8 mouse cellular contexts compared by ENCODE assay signal in genomic region chr12:57534517-57534878, GRCm38 (mm10). TPM values are rescaled to one million over a fixed set of nuclear protein-coding genes. Genes with fewer than 3 reads are reported as not detected.
DNase-seq lines count a peak whose midpoint lies in the region; ATAC-seq lines count a peak whose summit lies in the region.
"Had no signal": no experiment of that assay in that cellular context is flagged by ENCODE, and none has a peak within 500 bp of the region (broad histone marks: within the 10 kb centered on the region; RNA-seq: fewer than 3 reads in every experiment).

No protein-coding gene starts in this region.

- peak overlapping the region; percentile 44; the same call in 1 of the 2 replicates for H3K9ac ChIP-seq in midbrain, embryonic 11.5 days (ENCODE audit: low read length)
- H3K9ac ChIP-seq in midbrain, embryonic 16.5 days (ENCODE audit: low read depth, low read length): no peak overlapping the region
- no peak overlapping the region for H3K9ac ChIP-seq in hindbrain, embryonic 13.5 days
- no peak overlapping the region for H3K9ac ChIP-seq in liver, embryonic 15.5 days
- H3K9ac ChIP-seq in stomach, embryonic 16.5 days (ENCODE audit: low read length): peak overlapping the region; percentile 50; the same call in 1 of the 2 replicates

- DNase-seq in midbrain, embryonic 11.5 days (ENCODE audit: low spot score, missing footprints): peak; percentile 90
- no peak for DNase-seq in frontal cortex, adult 2 months (ENCODE audit: extremely low spot score in 1 of 2, low spot score in 1 of 2)

- no peaks in the 10 kb centered on the region for H3K36me3 ChIP-seq in midbrain, embryonic 11.5 days (ENCODE audit: control insufficient read depth, insufficient read depth, low read length)
- no peaks in the 10 kb centered on the region for H3K36me3 ChIP-seq in midbrain, embryonic 16.5 days (ENCODE audit: control insufficient read depth, insufficient read depth, low read length)
- no peaks in the 10 kb centered on the region for H3K36me3 ChIP-seq in hindbrain, embryonic 13.5 days
- H3K36me3 ChIP-seq in liver, embryonic 15.5 days (replicated peaks): no peaks in the 10 kb centered on the region
- H3K36me3 ChIP-seq in stomach, embryonic 16.5 days (ENCODE audit: control insufficient read depth, insufficient read depth, low read length): no peaks in the 10 kb centered on the region

- H3K4me2 ChIP-seq in midbrain, embryonic 11.5 days: peak overlapping the region; percentile 53
- H3K4me2 ChIP-seq in midbrain, embryonic 16.5 days (ENCODE audit: low read length): no peak overlapping the region
- H3K4me2 ChIP-seq in hindbrain, embryonic 13.5 days: 0 out of 2 replicates have a peak overlapping the region, but pooled peaks have one; percentile 21
- peak overlapping the region; percentile 41 for H3K4me2 ChIP-seq in liver, embryonic 15.5 days
- peak overlapping the region; percentile 53 for H3K4me2 ChIP-seq in stomach, embryonic 16.5 days (ENCODE audit: low read depth, low read length)

- ATAC-seq in midbrain, embryonic 11.5 days (ENCODE audit: low FRiP score): no peak
- ATAC-seq in midbrain, embryonic 16.5 days: no peak
- ATAC-seq in hindbrain, embryonic 13.5 days (ENCODE audit: low FRiP score): peak; percentile 51
- no peak for ATAC-seq in liver, embryonic 15.5 days (ENCODE audit: insufficient read depth)
- no peak for ATAC-seq in stomach, embryonic 16.5 days (ENCODE audit: insufficient read depth, low FRiP score)
- no peak for ATAC-seq in megakaryocyte-erythroid progenitor cell, adult 5-6 weeks (replicated peaks; ENCODE audit: low FRiP score, low TSS enrichment, poor library complexity, severe bottlenecking)
- ATAC-seq: Patski had no signal

- H3K9me3 ChIP-seq in midbrain, embryonic 11.5 days (ENCODE audit: control insufficient read depth, low read length): no peaks in the 10 kb centered on the region
- no peaks in the 10 kb centered on the region for H3K9me3 ChIP-seq in midbrain, embryonic 16.5 days (replicated peaks; ENCODE audit: control insufficient read depth, low read length, poor library complexity, severe bottlenecking)
- H3K9me3 ChIP-seq in hindbrain, embryonic 13.5 days: no peaks in the 10 kb centered on the region
- no peaks in the 10 kb centered on the region for H3K9me3 ChIP-seq in liver, embryonic 15.5 days (replicated peaks)
- H3K9me3 ChIP-seq in stomach, embryonic 16.5 days (replicated peaks; ENCODE audit: control insufficient read depth, low read length): no peaks in the 10 kb centered on the region

- H3K27ac ChIP-seq in midbrain, embryonic 11.5 days (ENCODE audit: low read depth, low read length): peak overlapping the region; percentile 84
- no peak overlapping the region for H3K27ac ChIP-seq in midbrain, embryonic 16.5 days (ENCODE audit: low read length)
- H3K27ac ChIP-seq in hindbrain, embryonic 13.5 days: no peak overlapping the region
- no peak overlapping the region for H3K27ac ChIP-seq in liver, embryonic 15.5 days (replicated peaks)
- H3K27ac ChIP-seq in stomach, embryonic 16.5 days (ENCODE audit: low read length): peak overlapping the region; percentile 95

- peak overlapping the region; percentile 27 for H3K4me3 ChIP-seq in midbrain, embryonic 11.5 days (ENCODE audit: low read depth, low read length)
- no peak overlapping the region for H3K4me3 ChIP-seq in midbrain, embryonic 16.5 days (ENCODE audit: low read depth, low read length)
- H3K4me3 ChIP-seq in hindbrain, embryonic 13.5 days: no peak overlapping the region
- 0 out of 2 replicates have a peak overlapping the region, but pooled peaks have one; percentile 7 for H3K4me3 ChIP-seq in liver, embryonic 15.5 days (replicated peaks)
- H3K4me3 ChIP-seq in stomach, embryonic 16.5 days (replicated peaks; ENCODE audit: low read length): no peak overlapping the region; the same call in 1 of the 2 replicates

- peaks cover 63% of the 10 kb centered on the region for H3K27me3 ChIP-seq in midbrain, embryonic 11.5 days (ENCODE audit: control insufficient read depth, insufficient read depth, low read length)
- H3K27me3 ChIP-seq in midbrain, embryonic 16.5 days (ENCODE audit: control insufficient read depth, insufficient read depth, low read depth, low read length): peaks cover 60% of the 10 kb centered on the region
- H3K27me3 ChIP-seq in hindbrain, embryonic 13.5 days: peaks cover 94% of the 10 kb centered on the region
- peaks cover 80% of the 10 kb centered on the region for H3K27me3 ChIP-seq in liver, embryonic 15.5 days
- H3K27me3 ChIP-seq in stomach, embryonic 16.5 days (ENCODE audit: control insufficient read depth, insufficient read depth, low read length): peaks cover 50% of the 10 kb centered on the region

- under 1% methylated on average over 6 of the region's 6 CpGs for WGBS in midbrain, embryonic 11.5 days
- WGBS in midbrain, embryonic 16.5 days: 2% methylated on average over 5 of the region's 6 CpGs
- 3% methylated on average over 5 of the region's 6 CpGs for WGBS in hindbrain, embryonic 13.5 days
- WGBS in liver, embryonic 15.5 days (ENCODE audit: insufficient replicate concordance): 5% methylated on average over 6 of the region's 6 CpGs
- WGBS in stomach, embryonic 16.5 days: 5% methylated on average over 4 of the region's 6 CpGs

- peaks cover 30% of the 10 kb centered on the region for H3K4me1 ChIP-seq in midbrain, embryonic 11.5 days (ENCODE audit: control insufficient read depth, insufficient read depth, low read length)
- peaks cover 10% of the 10 kb centered on the region for H3K4me1 ChIP-seq in midbrain, embryonic 16.5 days (ENCODE audit: control insufficient read depth, insufficient read depth, low read length)
- H3K4me1 ChIP-seq in hindbrain, embryonic 13.5 days (replicated peaks): peaks cover 16% of the 10 kb centered on the region
- H3K4me1 ChIP-seq in liver, embryonic 15.5 days (replicated peaks): peaks cover 3% of the 10 kb centered on the region
- peaks cover 4% of the 10 kb centered on the region for H3K4me1 ChIP-seq in stomach, embryonic 16.5 days (ENCODE audit: control insufficient read depth, insufficient read depth, low read length)

RNA-seq across cellular contexts. Expression of gene Foxa1, which starts 12.2 kb away (rescaled TPM):
- 6.8 and 10.5 TPM in 2 replicates for polyA plus RNA-seq in midbrain, embryonic 11.5 days (2014; fragmentation: Nextera tagmentation; extraction: Ambion mirVana)
- 1.1 and 1.8 TPM in 2 replicates for polyA plus RNA-seq in midbrain, embryonic 16.5 days (2015; fragmentation: Nextera tagmentation; extraction: Ambion mirVana)
- 0.43 and 1.1 TPM in 2 replicates for polyA plus RNA-seq in hindbrain, embryonic 13.5 days (2015; fragmentation: Nextera tagmentation; extraction: Ambion mirVana)
- 1.2 and 1.5 TPM in 2 replicates for polyA plus RNA-seq in liver, embryonic 15.5 days (2015; fragmentation: Nextera tagmentation; extraction: Ambion mirVana)
- polyA plus RNA-seq in stomach, embryonic 16.5 days (2015; fragmentation: Nextera tagmentation; extraction: Ambion mirVana): 9.8 and 10.0 TPM in 2 replicates
- not detected in 2 replicates for total RNA-seq in megakaryocyte-erythroid progenitor cell, adult 5-6 weeks (2014; fragmentation: Nextera tagmentation)
- not detected in 2 replicates for total RNA-seq in megakaryocyte-erythroid progenitor cell, adult 5-6 weeks (2017)
- not detected in 2 replicates for polyA plus RNA-seq in frontal cortex, adult 2 months (2012; rRNA removed)

RNA-seq across cellular contexts. Expression of gene Ttc6, which starts 29.4 kb away (rescaled TPM):
- polyA plus RNA-seq in midbrain, embryonic 11.5 days (2014; fragmentation: Nextera tagmentation; extraction: Ambion mirVana): 2.6 and 2.9 TPM in 2 replicates
- 1.1 and 1.3 TPM in 2 replicates for polyA plus RNA-seq in midbrain, embryonic 16.5 days (2015; fragmentation: Nextera tagmentation; extraction: Ambion mirVana)
- polyA plus RNA-seq in hindbrain, embryonic 13.5 days (2015; fragmentation: Nextera tagmentation; extraction: Ambion mirVana): 0.75 and 1.2 TPM in 2 replicates
- polyA plus RNA-seq in liver, embryonic 15.5 days (2015; fragmentation: Nextera tagmentation; extraction: Ambion mirVana): 0.03 and 0.05 TPM in 2 replicates
- 2.8 and 3.5 TPM in 2 replicates for polyA plus RNA-seq in stomach, embryonic 16.5 days (2015; fragmentation: Nextera tagmentation; extraction: Ambion mirVana)
- not detected in 2 replicates for total RNA-seq in megakaryocyte-erythroid progenitor cell, adult 5-6 weeks (2014; fragmentation: Nextera tagmentation)
- total RNA-seq in megakaryocyte-erythroid progenitor cell, adult 5-6 weeks (2017): not detected in 2 replicates
- polyA plus RNA-seq in frontal cortex, adult 2 months (2012; rRNA removed): 0.02 and 0.06 TPM in 2 replicates

Comparison
In these comparisons a context has a peak if more than half of its experiments do, and no peak if none do; other contexts are left out.
1. H3K27ac ChIP-seq: peak in midbrain, embryonic 11.5 days (single experiment) and stomach, embryonic 16.5 days (single experiment); none in midbrain, embryonic 16.5 days (single experiment), hindbrain, embryonic 13.5 days (single experiment) and liver, embryonic 15.5 days (single experiment).
2. H3K4me3 ChIP-seq: peak in midbrain, embryonic 11.5 days (single experiment) and liver, embryonic 15.5 days (single experiment); none in midbrain, embryonic 16.5 days (single experiment), hindbrain, embryonic 13.5 days (single experiment) and stomach, embryonic 16.5 days (single experiment).
3. H3K9ac ChIP-seq: peak in midbrain, embryonic 11.5 days (single experiment) and stomach, embryonic 16.5 days (single experiment); none in midbrain, embryonic 16.5 days (single experiment), hindbrain, embryonic 13.5 days (single experiment) and liver, embryonic 15.5 days (single experiment).